Mouse (Mus musculus) neural tube, embryonic 12.5 days (tissue): ENCODE results near the gene Tdrd1. TPM values are rescaled to one million over a fixed set of nuclear protein-coding genes. Genes with fewer than 3 reads are reported as not detected.
"Not testable (repeated sequence)": the region's sequence is repeated elsewhere in the genome, so short reads cannot be mapped to it uniquely, and the experiment has no call there.

Experiments
- ATAC-seq: fragments of 200-750 bp; cut with Nextera tagmentation; 2 replicates; pipeline ENCODE4 v1.8.0; 2017; ENCODE audit warnings: low read depth, mild to moderate bottlenecking, moderate TSS enrichment, moderate library complexity; ENCODE audit not compliant: low FRiP score
- H3K27ac ChIP-seq: fragments of 300-500 bp; sonication (generic); 2 replicates; pipeline ENCODE4 v1.5.1; 2016
- H3K27me3 ChIP-seq: fragments of 300-500 bp; sonication (generic); replicated peaks from 2 replicates; pipeline ENCODE4 v1.6.1; 2016; ENCODE audit warnings: mild to moderate bottlenecking
- H3K36me3 ChIP-seq: fragments of 300-500 bp; sonication (generic); 2 replicates; pipeline ENCODE4 v1.6.1; 2016; ENCODE audit warnings: mild to moderate bottlenecking
- H3K4me1 ChIP-seq: fragments of 300-500 bp; sonication (generic); 2 replicates; pipeline ENCODE4 v1.6.1; 2016
- H3K4me2 ChIP-seq: fragments of 300-500 bp; sonication (generic); replicated peaks from 2 replicates; pipeline ENCODE4 v1.6.1; 2016; ENCODE audit warnings: mild to moderate bottlenecking
- H3K4me3 ChIP-seq: fragments of 300-500 bp; sonication (generic); 2 replicates; pipeline ENCODE4 v1.5.1; 2016
- H3K9ac ChIP-seq: fragments of 300-500 bp; sonication (generic); 2 replicates; pipeline ENCODE4 v1.6.1; 2016; ENCODE audit warnings: mild to moderate bottlenecking
- H3K9me3 ChIP-seq: fragments of 300-500 bp; sonication (generic); 2 replicates; pipeline ENCODE4 v1.6.1; 2016; ENCODE audit warnings: mild to moderate bottlenecking
- WGBS: fragments of 180-500 bp; shearing (Covaris S2); methylation state at CpG from one replicate; pipeline ENCODE4 v1.1.7; 2016; 5-methylcytosine and 5-hydroxymethylcytosine counted together
- polyA plus RNA-seq: library from polyadenylated mRNA; unstranded; fragments of >200 nt; fragmentation: Nextera tagmentation; extraction: Ambion mirVana; gene quantifications from 2 replicates; pipeline ENCODE4 v1.2.1, GENCODE M21; 2016

The Tdrd1 gene
- 0.76 and 0.78 TPM in 2 replicates for polyA plus RNA-seq

GRCm38 (mm10) chr19:56826047-56826631 is at the start of gene Tdrd1:
Gene Tdrd1 (plus strand): TSS chr19:56826209.
- peaks cover 4% of the 10 kb centered on the region for H3K27me3 ChIP-seq
- H3K4me3 ChIP-seq: no peak within 1 kb of the TSS
- no peaks in the 10 kb centered on the region for H3K9me3 ChIP-seq
- H3K4me1 ChIP-seq: peaks cover 2% of the 10 kb centered on the region
- no peak within 1 kb of the TSS for H3K27ac ChIP-seq
- peak within 1 kb of the TSS; percentile 40 for H3K4me2 ChIP-seq
- ATAC-seq: no peak
- 72% methylated on average over 44 of the region's 44 CpGs for WGBS
- H3K36me3 ChIP-seq: no peaks in the 10 kb centered on the region
- no peak within 1 kb of the TSS for H3K9ac ChIP-seq

- Histone ChIP-seq H3K9me3 (no peaks in the 10 kb centered on the region), H3K9ac (no peak overlapping the region), H3K4me2 (no peak overlapping the region), H3K4me1 (peaks cover 7% of the 10 kb centered on the region; the same call in 1 of the 2 replicates), H3K27ac (no peak overlapping the region), H3K27me3 (peaks cover 19% of the 10 kb centered on the region), H3K4me3 (no peak overlapping the region), H3K36me3 (no peaks in the 10 kb centered on the region)
- WGBS: 43% methylated on average over 16 of the region's 16 CpGs
- ATAC-seq: no peak
Observed at GRCm38 (mm10) chr19:56776719-56777382, 49.2 kb upstream of the Tdrd1 start.

- not testable (repeated sequence) for H3K36me3 ChIP-seq, H3K27ac ChIP-seq, ATAC-seq, H3K9ac ChIP-seq, H3K4me3 ChIP-seq, H3K4me2 ChIP-seq, H3K9me3 ChIP-seq, H3K4me1 ChIP-seq
- 94% methylated on average over 7 of the region's 7 CpGs for WGBS
- peaks cover 19% of the 10 kb centered on the region for H3K27me3 ChIP-seq
Observed at GRCm38 (mm10) chr19:56778532-56778931, 47.5 kb upstream of the Tdrd1 start.

GRCm38 (mm10) chr19:56787911-56788310 is 38.1 kb upstream of the Tdrd1 start:
- Histone ChIP-seq H3K9ac (no peak overlapping the region), H3K9me3 (no peaks in the 10 kb centered on the region), H3K4me1 (no peaks in the 10 kb centered on the region), H3K27me3 (no peaks in the 10 kb centered on the region), H3K36me3 (peaks cover 39% of the 10 kb centered on the region), H3K4me3 (no peak overlapping the region), H3K4me2 (no peak overlapping the region), H3K27ac (no peak overlapping the region)
- 87% methylated on average over 7 of the region's 7 CpGs for WGBS
- ATAC-seq: no peak

GRCm38 (mm10) chr19:56788952-56789351 is 37.1 kb upstream of the Tdrd1 start:
- no peaks in the 10 kb centered on the region for H3K27me3 ChIP-seq
- no peaks in the 10 kb centered on the region for H3K4me1 ChIP-seq
- H3K36me3 ChIP-seq: peaks cover 43% of the 10 kb centered on the region
- H3K27ac ChIP-seq: no peak overlapping the region
- no peak overlapping the region for H3K9ac ChIP-seq
- no peak for ATAC-seq
- no peaks in the 10 kb centered on the region for H3K9me3 ChIP-seq
- no peak overlapping the region for H3K4me2 ChIP-seq
- 92% methylated on average over 5 of the region's 5 CpGs for WGBS
- no peak overlapping the region for H3K4me3 ChIP-seq

- Histone ChIP-seq H3K4me1 (no peaks in the 10 kb centered on the region), H3K4me3 (no peak overlapping the region), H3K4me2 (no peak overlapping the region), H3K27ac (no peak overlapping the region), H3K27me3 (no peaks in the 10 kb centered on the region), H3K36me3 (peaks cover 85% of the 10 kb centered on the region), H3K9ac (no peak overlapping the region), H3K9me3 (no peaks in the 10 kb centered on the region)
- 94% methylated on average over 11 of the region's 11 CpGs for WGBS
- no peak for ATAC-seq
Observed at GRCm38 (mm10) chr19:56797376-56797775, 28.6 kb upstream of the Tdrd1 start.

GRCm38 (mm10) chr19:56800226-56800625 is 25.8 kb upstream of the Tdrd1 start:
- Histone ChIP-seq H3K36me3 (peaks cover 71% of the 10 kb centered on the region), H3K4me1 (no peaks in the 10 kb centered on the region), H3K4me3 (no peak overlapping the region), H3K27ac (no peak overlapping the region), H3K9ac (no peak overlapping the region), H3K4me2 (no peak overlapping the region), H3K27me3 (no peaks in the 10 kb centered on the region), H3K9me3 (no peaks in the 10 kb centered on the region)
- no peak for ATAC-seq
- WGBS: 88% methylated on average over 8 of the region's 8 CpGs

GRCm38 (mm10) chr19:56800930-56801655 is 24.9 kb upstream of the Tdrd1 start:
- ATAC-seq: no peak
- Histone ChIP-seq H3K9ac (no peak overlapping the region), H3K27ac (no peak overlapping the region), H3K27me3 (no peaks in the 10 kb centered on the region), H3K36me3 (peaks cover 70% of the 10 kb centered on the region), H3K4me2 (no peak overlapping the region), H3K4me3 (no peak overlapping the region), H3K9me3 (no peaks in the 10 kb centered on the region), H3K4me1 (no peaks in the 10 kb centered on the region)
- WGBS: 88% methylated on average over 7 of the region's 7 CpGs

- Histone ChIP-seq H3K4me1 (no peaks in the 10 kb centered on the region), H3K4me3 (no peak overlapping the region), H3K27me3 (no peaks in the 10 kb centered on the region), H3K36me3 (peaks cover 66% of the 10 kb centered on the region), H3K27ac (no peak overlapping the region), H3K4me2 (no peak overlapping the region), H3K9me3 (no peaks in the 10 kb centered on the region), H3K9ac (no peak overlapping the region)
- ATAC-seq: no peak
- 92% methylated on average over 10 of the region's 10 CpGs for WGBS
Observed at GRCm38 (mm10) chr19:56801656-56802351, 24.2 kb upstream of the Tdrd1 start.

- H3K4me3 ChIP-seq: no peak overlapping the region
- H3K36me3 ChIP-seq: peaks cover 70% of the 10 kb centered on the region
- H3K4me2 ChIP-seq: no peak overlapping the region
- ATAC-seq: no peak
- H3K9me3 ChIP-seq: no peaks in the 10 kb centered on the region
- 89% methylated on average over 3 of the region's 3 CpGs for WGBS
- H3K9ac ChIP-seq: no peak overlapping the region
- H3K27me3 ChIP-seq: no peaks in the 10 kb centered on the region
- H3K4me1 ChIP-seq: no peaks in the 10 kb centered on the region
- no peak overlapping the region for H3K27ac ChIP-seq
Observed at GRCm38 (mm10) chr19:56802352-56802746, 23.7 kb upstream of the Tdrd1 start.

GRCm38 (mm10) chr19:56805366-56805765 is 20.6 kb upstream of the Tdrd1 start:
- peaks cover 58% of the 10 kb centered on the region for H3K36me3 ChIP-seq
- no peak for ATAC-seq
- H3K9me3 ChIP-seq: no peaks in the 10 kb centered on the region
- H3K4me1 ChIP-seq: no peaks in the 10 kb centered on the region
- no peak overlapping the region for H3K27ac ChIP-seq
- 93% methylated on average over 2 of the region's 2 CpGs for WGBS
- H3K4me2 ChIP-seq: no peak overlapping the region
- H3K27me3 ChIP-seq: no peaks in the 10 kb centered on the region
- H3K9ac ChIP-seq: no peak overlapping the region
- H3K4me3 ChIP-seq: no peak overlapping the region

GRCm38 (mm10) chr19:56807122-56807521 is 18.9 kb upstream of the Tdrd1 start:
- ATAC-seq: no peak
- WGBS: 59% methylated on average over 5 of the region's 5 CpGs
- H3K36me3 ChIP-seq: peaks cover 44% of the 10 kb centered on the region
- no peak overlapping the region for H3K4me2 ChIP-seq
- H3K27ac ChIP-seq: no peak overlapping the region
- no peaks in the 10 kb centered on the region for H3K9me3 ChIP-seq
- H3K9ac ChIP-seq: no peak overlapping the region
- no peaks in the 10 kb centered on the region for H3K27me3 ChIP-seq
- no peaks in the 10 kb centered on the region for H3K4me1 ChIP-seq
- no peak overlapping the region for H3K4me3 ChIP-seq
